Mouse (Mus musculus) embryonic stem cell, embryonic (primary cell): Measurements from ENCODE around the gene Galnt2.

Experiments
- CTCF ChIA-PET, 4 experiments: fragments of 300-600 bp in 2 of 4; fragments of 350-600 bp in 2 of 4; sonication (Branson Sonifier 250); formaldehyde crosslinking; loops; one replicate each; lab custom pipeline; 2022; ENCODE audit warnings: inconsistent platforms in 2 of 4; lab: Charles Lee
- POLR2A ChIA-PET, 4 experiments: fragments of 300-600 bp in 2 of 4; fragments of 350-600 bp in 2 of 4; sonication (Branson Sonifier 250); formaldehyde crosslinking; loops; one replicate each; lab custom pipeline; 2022; ENCODE audit warnings: antibody characterized with exemption in 4 of 4, inconsistent platforms in 1 of 4; lab: Charles Lee

Galnt2 gene

DNA sequence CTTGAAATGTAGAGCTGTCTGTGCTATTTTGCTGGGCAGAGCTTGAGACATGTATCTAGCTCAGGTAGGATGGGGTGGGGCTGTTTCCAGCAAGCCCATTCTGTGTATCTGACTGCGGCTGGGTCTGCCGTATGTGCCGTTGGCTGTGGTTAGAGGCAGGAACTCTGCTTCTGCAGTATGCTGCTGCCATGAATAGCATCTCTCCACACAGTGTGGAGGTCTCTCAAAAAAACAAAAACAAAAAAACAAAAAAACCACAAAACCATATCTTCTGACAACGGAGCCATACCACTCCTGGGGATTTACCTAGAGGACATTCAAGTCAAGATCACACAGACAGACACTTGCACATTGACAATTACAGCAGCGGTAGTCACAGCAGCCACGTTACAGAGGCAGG, 86.6 kb downstream of the Galnt2 start:
- POLR2A ChIA-PET: interaction anchor here in 1 of 4 experiments (0.6 to 1.8 kb wide), 3 partner anchors 11 to 42 kb away, joined by 3 to 7 read pairs (median 4); no protein-coding TSS in a partner anchor
- CTCF ChIA-PET: interaction anchor here in 2 of 4 experiments (0.6 to 1.1 kb wide), 4 partner anchors 10 to 255 kb away, joined by 3 to 4 read pairs (median 4); no protein-coding TSS in a partner anchor

DNA sequence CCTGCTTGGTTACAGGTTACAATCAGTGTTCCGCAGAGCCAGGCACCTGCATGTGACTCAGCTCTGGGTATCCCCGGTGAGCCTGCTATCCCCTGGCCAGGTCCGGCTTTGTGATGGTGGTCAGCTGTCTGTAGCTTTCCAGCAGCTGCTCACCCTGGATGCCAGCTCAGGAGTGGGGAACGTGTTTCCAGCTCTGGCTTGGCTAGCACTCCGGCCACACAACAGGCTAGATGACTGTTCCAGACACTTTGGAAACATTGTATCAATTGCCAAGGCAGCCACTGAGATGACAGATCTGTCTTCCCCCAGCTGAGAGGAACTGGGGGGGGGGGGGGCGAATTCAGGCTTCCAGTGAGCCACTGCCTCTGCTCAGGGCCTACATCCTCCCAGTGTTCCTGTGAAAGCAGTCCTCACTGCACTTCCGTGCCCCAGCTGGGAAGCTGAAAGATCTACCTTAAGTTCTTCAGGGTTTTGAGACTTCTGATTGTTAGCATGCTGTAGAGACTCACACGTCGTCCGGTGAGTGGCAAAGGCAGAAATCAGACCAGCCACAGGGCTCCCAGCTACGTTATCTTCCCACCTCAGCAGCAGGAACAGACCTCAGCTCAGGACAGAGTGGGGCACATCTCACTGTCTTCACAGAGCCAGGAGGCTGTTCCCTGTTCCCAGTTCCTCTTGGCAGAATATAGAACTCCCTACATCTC, 87.6 kb downstream of the Galnt2 start:
- ChIA-PET CTCF (interaction anchor here in 3 of 4 experiments (0.5 to 0.9 kb wide), 6 partner anchors 17 to 697 kb away, joined by 3 to 13 read pairs (median 4); no protein-coding TSS in a partner anchor), POLR2A (interaction anchor here in 3 of 4 experiments (0.6 to 0.7 kb wide), 3 partner anchors 168 to 1548 kb away, joined by 3 to 7 read pairs (median 3); no protein-coding TSS in a partner anchor)

DNA sequence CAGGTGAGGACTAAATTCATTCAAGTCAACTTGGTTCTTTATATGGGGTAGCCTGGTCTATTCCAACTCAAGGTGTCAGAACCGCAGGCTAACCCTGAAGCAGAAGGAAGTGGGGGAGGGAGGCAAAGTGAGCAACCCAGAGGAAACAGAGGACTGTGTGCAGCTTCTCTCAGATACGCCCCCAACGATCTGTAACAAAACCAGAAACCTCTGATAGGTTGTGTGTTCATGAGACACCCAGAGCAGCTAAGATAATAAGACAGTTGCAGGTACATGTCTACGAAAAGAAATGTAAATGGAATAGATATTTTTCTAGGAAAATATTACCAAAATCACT, 88.1 kb downstream of the Galnt2 start:
- ChIA-PET CTCF (interaction anchor here in 2 of 4 experiments (0.5 to 0.9 kb wide), 3 partner anchors 30 to 443 kb away, joined by 3 to 7 read pairs (median 3); no protein-coding TSS in a partner anchor), POLR2A (interaction anchor here in 1 of 4 experiments (1.1 kb wide), 1 partner anchor 9 kb away, joined by 3 read pairs; no protein-coding TSS in a partner anchor)

DNA sequence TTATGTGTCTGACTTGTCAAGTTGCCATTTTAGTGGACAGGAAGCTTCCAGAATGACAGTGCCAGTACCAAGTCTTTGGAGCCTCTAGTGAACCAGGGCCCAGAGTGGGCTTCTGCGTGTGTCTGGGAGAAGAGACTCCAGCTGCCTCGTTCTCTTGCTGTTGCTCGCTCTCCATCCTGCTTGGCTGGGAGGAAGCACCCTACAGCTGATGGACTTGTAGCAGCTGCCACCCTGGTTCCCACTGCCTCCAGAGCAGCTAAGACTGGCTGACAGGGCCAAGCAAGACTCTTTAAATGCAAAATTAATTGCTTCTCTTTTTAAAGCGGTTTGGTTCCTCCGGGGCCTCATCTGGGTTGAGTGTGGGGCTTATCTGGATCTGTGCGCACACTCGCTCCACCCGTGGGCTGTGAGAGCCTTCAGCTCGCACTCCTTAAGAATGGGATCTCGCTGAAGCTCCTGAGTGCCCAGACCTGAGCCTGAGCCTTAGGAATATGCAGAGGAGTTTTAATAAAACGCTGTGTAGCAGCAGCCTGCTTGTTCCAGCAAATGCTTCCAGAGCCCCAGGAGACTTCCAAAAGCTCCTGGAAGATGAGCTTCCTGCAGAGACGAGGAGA, 90.1 kb downstream of the Galnt2 start:
- CTCF ChIA-PET: interaction anchor here in 1 of 4 experiments (0.6 kb wide), 1 partner anchor 447 kb away, joined by 3 read pairs; no protein-coding TSS in a partner anchor
- POLR2A ChIA-PET: interaction anchor here in 3 of 4 experiments (0.6 to 1.7 kb wide), 3 partner anchors 15 to 177 kb away, joined by 3 to 5 read pairs (median 4); no protein-coding TSS in a partner anchor

DNA sequence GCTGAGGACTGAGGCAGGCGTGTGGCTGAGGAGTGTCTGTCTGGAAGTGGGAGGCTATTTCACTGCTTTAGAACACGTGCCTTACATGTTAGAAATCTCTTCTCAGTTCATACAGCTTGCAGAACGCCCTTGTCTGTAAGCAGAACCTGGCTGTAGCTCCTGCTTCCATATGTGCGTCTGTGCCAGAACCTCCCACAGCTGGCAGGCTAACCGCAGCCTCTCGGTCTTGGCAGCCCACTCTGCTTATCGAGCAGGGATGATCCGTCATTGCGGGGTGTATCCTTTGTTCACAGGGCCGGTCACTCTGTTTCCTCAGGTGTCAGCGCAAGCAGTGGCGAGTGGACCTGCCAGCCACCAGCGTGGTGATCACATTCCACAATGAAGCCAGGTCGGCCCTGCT, 92.2 kb downstream of the Galnt2 start:
- POLR2A ChIA-PET: interaction anchor here in 2 of 4 experiments (0.5 to 1.0 kb wide), 2 partner anchors 9 to 209 kb away, joined by 3 to 4 read pairs; no protein-coding TSS in a partner anchor
- CTCF ChIA-PET: interaction anchor here in 2 of 4 experiments (1.1 to 2.2 kb wide), 4 partner anchors 8 to 25 kb away, joined by 3 to 8 read pairs (median 5); no protein-coding TSS in a partner anchor

DNA sequence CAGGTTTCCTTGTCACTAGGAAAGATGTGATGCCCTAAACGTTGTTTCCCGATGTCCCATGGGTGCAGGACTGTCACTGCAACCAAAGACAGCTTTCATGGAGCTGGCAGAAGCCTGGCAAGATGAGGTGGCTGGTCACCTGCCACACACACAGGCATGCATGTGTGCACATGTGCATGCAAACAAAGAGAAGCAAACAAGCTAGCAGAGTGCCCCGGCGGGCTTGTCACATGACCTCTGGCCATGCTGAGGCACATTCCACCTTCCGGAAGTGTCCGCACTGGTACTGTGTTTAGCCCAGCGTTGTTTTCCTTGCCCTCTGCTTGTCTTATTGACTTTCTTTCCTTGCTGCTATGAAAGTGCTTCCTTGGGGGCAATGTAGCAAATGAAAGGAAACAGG, 97.1 kb downstream of the Galnt2 start:
- CTCF ChIA-PET: interaction anchor here (0.7 to 1.3 kb wide), 9 partner anchors 9 to 280 kb away, joined by 3 to 7 read pairs (median 4); no protein-coding TSS in a partner anchor
- POLR2A ChIA-PET: interaction anchor here in 2 of 4 experiments (0.7 to 3.0 kb wide), 10 partner anchors 9 to 214 kb away, joined by 3 to 9 read pairs (median 4); no protein-coding TSS in a partner anchor

DNA sequence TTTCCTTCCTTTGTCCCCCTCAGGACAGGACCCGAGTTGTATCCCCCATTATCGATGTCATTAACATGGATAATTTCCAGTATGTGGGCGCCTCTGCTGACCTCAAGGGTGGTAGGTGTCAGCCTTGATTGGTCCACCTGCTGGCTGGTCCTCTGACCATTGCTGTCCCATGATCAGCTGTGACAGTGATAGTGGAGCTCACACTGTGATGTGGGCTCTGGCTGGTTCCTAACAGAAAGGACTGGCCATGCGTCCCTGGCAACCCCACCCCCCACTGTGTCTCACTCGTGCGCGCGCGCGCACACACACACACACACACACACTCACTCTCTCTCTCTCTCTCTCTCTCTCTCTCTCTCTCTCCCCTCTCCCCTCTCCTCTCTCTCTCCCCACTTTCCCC, 98.5 kb downstream of the Galnt2 start:
- ChIA-PET CTCF (interaction anchor here in 2 of 4 experiments (0.6 kb wide), 2 partner anchors 70 to 409 kb away, joined by 6 to 8 read pairs; no protein-coding TSS in a partner anchor), POLR2A (interaction anchor here in 2 of 4 experiments (0.6 to 3.0 kb wide), 12 partner anchors 9 to 279 kb away, joined by 3 to 9 read pairs (median 4); no protein-coding TSS in a partner anchor)

DNA sequence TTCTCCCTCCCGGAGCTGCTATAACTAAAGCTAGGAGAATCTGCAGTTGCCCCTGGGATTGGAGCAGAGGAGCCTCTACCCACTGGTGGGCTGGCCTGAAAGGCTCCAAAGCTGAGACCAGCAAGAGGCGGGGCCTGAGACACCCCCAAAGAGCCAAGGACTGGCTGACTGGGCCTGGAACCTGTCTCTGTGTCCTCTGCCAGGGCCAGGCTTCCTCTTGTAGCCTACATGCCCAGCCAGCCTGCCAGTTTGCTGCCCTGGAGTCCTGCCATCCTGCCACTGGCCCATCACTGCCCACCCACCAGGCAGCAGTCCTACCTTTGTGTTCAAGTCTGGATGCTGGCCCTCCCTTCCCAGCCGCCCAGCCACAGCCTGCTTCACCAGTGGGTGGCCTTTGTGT, 99.2 kb downstream of the Galnt2 start:
- POLR2A ChIA-PET: interaction anchor here in 2 of 4 experiments (0.9 to 3.0 kb wide), 2 partner anchors 10 to 133 kb away, joined by 3 to 9 read pairs; no protein-coding TSS in a partner anchor

DNA sequence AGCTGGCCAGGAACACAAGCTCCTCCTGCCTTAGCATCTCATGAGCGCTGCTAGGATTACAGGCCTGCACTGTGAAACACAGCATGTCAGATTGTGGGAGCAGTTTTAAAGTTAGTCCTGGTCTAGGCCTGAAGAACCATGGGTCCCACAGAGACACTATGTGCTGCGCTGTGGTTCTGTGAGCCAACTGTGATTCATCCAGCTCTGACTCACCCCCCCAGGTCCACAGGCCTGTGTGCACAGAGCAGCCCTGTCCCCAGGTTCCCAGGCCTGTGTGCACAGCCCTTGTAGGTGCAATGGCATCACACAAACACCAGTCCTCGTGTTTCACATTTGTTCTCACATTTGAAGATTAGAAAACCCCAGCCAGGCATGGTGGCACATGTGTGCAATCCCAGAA, 99.9 kb downstream of the Galnt2 start:
- ChIA-PET CTCF (interaction anchor here in 1 of 4 experiments (0.6 to 0.7 kb wide), 3 partner anchors 253 to 1664 kb away, joined by 3 to 4 read pairs (median 3); partner anchors contain the start of gene Kcnk1), POLR2A (interaction anchor here in 1 of 4 experiments (0.8 to 1.1 kb wide), 3 partner anchors 21 to 342 kb away, joined by 3 to 4 read pairs (median 3); no protein-coding TSS in a partner anchor)

More for the DNA sequence above, 99.2 kb downstream of the Galnt2 start:
- CTCF ChIA-PET: no interaction called here

DNA sequence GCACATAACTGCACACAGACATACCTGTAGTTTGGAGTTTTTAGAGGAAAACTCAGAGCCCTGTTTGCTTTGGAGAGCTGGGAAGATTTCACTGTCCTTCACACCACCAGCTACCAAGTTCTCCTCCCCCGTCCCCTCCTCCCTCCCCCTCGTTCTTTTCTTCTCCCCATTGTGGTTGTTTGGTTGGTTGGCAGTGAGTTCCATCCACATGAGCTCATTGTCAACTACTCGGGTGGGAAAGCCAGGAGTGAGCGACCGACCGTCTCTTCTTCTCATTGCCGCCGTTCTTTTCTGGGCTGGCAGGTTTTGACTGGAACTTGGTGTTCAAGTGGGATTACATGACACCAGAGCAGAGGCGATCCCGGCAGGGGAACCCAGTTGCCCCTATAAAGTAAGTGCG, 100.5 kb downstream of the Galnt2 start:
- POLR2A ChIA-PET: interaction anchor here in 2 of 4 experiments (0.6 to 1.1 kb wide), 4 partner anchors 20 to 349 kb away, joined by 3 to 4 read pairs (median 3); partner anchors contain the start of gene Abcb10 (in 1 of the 2)
- CTCF ChIA-PET: interaction anchor here in 3 of 4 experiments (0.5 to 0.7 kb wide), 5 partner anchors 132 to 1663 kb away, joined by 3 to 6 read pairs (median 3); partner anchors contain the start of gene Kcnk1 (in 1 of the 3)

DNA sequence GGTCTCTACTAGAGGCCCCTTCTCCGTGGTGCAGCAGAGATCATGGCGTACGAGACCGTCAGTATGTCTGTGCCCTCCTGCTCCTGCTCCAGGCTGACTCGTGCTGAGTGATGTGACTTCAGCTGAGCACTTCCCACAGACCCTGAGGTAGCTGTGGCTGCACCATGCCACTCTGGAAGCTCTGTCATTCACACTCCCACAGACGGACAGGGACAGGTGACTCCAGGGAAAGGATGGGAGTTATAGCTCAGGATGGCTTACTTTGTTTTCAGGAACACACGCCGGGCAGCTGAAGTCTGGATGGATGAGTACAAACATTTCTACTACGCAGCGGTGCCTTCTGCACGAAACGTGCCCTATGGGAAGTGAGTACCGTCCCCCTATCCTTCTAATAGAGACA, 105.1 kb downstream of the Galnt2 start:
- ChIA-PET CTCF (interaction anchor here in 3 of 4 experiments (0.6 to 1.9 kb wide), 6 partner anchors 11 to 238 kb away, joined by 3 to 5 read pairs (median 3); no protein-coding TSS in a partner anchor), POLR2A (interaction anchor here in 2 of 4 experiments (0.7 to 1.5 kb wide), 7 partner anchors 8 to 287 kb away, joined by 3 to 4 read pairs (median 3); no protein-coding TSS in a partner anchor)

DNA sequence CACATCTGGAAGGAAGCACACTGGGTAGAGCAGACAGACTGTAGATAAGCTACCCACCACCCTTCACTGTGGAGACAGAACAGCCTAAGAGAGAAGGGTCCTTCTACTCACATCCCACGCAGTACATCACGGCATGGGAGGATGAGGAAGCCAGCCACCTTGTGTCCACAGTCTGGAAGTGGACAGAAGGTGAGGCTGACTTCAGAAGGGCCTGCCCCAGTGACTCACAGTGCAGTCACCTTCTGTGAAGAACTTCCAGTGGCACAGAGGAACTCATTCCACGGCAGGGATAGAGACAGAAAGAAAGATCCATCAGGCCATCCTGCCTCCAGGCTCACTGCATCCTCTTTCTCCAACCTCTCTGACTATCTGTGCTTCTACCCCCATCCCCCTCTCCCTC, 108.6 kb downstream of the Galnt2 start:
- CTCF ChIA-PET: no interaction called here
- POLR2A ChIA-PET: interaction anchor here in 2 of 4 experiments (1.1 to 2.0 kb wide), 2 partner anchors 11 to 143 kb away, joined by 3 to 9 read pairs; no protein-coding TSS in a partner anchor

DNA sequence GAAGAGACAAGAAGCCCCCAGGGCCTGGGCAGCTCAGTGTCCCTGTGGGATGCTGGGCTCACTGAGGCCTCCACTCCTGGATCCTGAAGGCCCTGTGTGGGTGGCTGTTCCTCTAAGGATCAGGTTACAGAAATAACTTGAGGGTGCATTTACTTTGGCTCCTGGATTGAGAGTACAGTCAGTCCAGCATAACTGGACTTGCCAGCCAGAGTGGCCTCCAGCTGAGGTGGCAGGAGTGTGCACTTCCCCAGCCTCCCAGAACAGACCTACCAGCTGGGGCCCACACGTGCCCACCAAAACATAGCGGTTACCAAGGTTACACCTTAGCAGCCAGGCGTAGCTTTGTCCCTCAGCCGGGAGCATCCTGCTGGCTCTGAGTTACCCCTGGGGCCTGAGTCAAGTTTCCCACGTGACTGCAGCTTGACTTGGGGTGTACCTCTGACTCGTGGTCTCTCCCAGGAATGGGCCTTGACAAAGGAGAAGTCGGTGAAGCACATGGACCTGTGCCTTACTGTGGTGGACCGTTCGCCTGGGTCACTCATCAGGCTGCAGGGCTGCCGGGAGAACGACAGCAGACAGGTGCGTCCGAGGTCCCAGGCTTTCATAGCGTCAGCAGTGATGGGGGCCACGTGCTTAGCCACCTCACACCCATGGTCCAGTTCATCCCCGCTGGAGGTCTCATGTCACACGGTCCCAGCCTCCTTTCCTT, 109.3 kb downstream of the Galnt2 start:
- POLR2A ChIA-PET: interaction anchor here in 2 of 4 experiments (0.9 to 2.0 kb wide), 4 partner anchors 9 to 47 kb away, joined by 3 to 9 read pairs (median 4); no protein-coding TSS in a partner anchor
- CTCF ChIA-PET: interaction anchor here in 1 of 4 experiments (1.1 kb wide), 2 partner anchors 9 to 697 kb away, joined by 3 read pairs; no protein-coding TSS in a partner anchor

DNA sequence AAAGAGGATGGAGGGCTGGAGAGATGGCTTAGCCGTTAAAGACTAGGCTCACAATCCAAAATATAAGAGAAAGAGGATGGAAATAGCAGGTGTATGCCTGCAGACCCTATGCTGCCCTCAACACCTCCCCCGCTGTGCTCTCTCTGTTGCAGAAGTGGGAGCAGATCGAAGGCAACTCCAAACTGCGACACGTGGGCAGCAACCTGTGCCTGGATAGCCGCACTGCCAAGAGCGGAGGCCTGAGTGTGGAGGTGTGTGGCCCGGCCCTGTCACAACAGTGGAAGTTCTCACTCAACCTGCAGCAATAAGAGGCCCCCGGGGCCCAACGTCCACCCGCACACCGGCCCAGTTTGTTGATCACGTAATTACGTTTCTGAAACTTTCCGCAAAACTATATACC, 112.0 kb downstream of the Galnt2 start:
- ChIA-PET CTCF (interaction anchor here in 1 of 4 experiments (1.3 kb wide), 1 partner anchor 29 kb away, joined by 3 read pairs; no protein-coding TSS in a partner anchor), POLR2A (no interaction called here)

DNA sequence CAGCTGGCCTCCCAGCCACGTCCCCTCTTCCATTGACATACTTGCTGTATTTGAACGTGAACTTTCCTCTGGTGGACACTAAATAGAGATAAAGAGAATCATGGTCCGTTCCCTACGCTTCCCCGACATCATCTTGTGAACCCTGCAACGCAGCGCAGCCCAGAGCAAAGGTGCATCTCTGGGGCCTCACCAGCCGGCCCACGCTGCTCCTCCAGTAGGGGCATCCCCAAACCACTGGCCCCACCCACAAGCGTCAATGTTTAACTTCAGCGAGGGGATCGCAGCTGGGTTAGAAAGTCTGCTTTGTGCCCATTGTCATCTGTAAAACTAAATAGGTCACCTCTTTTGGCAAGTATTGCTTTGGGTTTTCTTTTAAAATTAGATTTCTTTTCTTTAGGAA, 112.8 kb downstream of the Galnt2 start:
- POLR2A ChIA-PET: interaction anchor here (0.6 to 1.1 kb wide), 4 partner anchors 284 to 350 kb away, joined by 3 to 4 read pairs (median 3); no protein-coding TSS in a partner anchor
- CTCF ChIA-PET: interaction anchor here in 2 of 4 experiments (0.6 to 1.8 kb wide), 2 partner anchors 29 to 342 kb away, joined by 3 to 4 read pairs; no protein-coding TSS in a partner anchor

DNA sequence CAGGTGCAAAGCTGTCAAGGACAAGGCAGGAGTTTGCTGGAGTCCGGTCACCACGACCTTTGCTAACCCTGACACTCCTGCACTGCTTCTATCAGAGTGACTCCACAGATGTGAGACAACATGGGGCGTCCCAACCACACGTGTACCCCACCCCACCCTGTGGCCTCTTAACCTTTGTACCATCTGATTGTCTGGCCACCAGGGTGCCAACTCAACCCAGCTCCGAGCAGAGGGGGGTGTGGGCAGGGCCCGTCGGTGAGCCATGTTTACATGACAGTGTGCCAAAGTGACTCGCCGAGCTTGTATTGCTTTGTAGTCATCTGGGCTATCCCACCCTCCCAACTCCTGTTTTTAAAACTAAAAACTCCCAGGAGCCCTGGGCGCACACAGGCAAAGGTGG, 113.9 kb downstream of the Galnt2 start:
- ChIA-PET CTCF (interaction anchor here in 2 of 4 experiments (0.9 to 1.8 kb wide), 3 partner anchors 30 to 95 kb away, joined by 3 to 5 read pairs (median 4); no protein-coding TSS in a partner anchor), POLR2A (interaction anchor here in 2 of 4 experiments (1.0 to 1.8 kb wide), 2 partner anchors 9 to 285 kb away, joined by 4 read pairs; no protein-coding TSS in a partner anchor)
